Mouse (Mus musculus) midbrain, embryonic 16.5 days (tissue): ENCODE data around the gene Ppm1h. TPM values are rescaled to one million over a fixed set of nuclear protein-coding genes. Genes with fewer than 3 reads are reported as not detected.

Experiments used
- ATAC-seq: fragments of 200-750 bp; cut with Nextera tagmentation; 2 replicates; pipeline ENCODE4 v1.8.0; 2017; ENCODE audit warnings: moderate TSS enrichment
- H3K27ac ChIP-seq: fragments of 300-500 bp; sonication (generic); 2 replicates; pipeline ENCODE4 v1.5.1; 2014; ENCODE audit warnings: mild to moderate bottlenecking, low read length, mixed read lengths
- H3K27me3 ChIP-seq: fragments of 300-500 bp; sonication (generic); 2 replicates; pipeline ENCODE4 v1.6.1; 2014; ENCODE audit warnings: low read depth, low read length, mixed read lengths; ENCODE audit not compliant: control insufficient read depth, insufficient read depth
- H3K36me3 ChIP-seq: fragments of 300-500 bp; sonication (generic); 2 replicates; pipeline ENCODE4 v1.6.1; 2014; ENCODE audit warnings: mild to moderate bottlenecking, low read length, moderate library complexity, mixed read lengths; ENCODE audit not compliant: control insufficient read depth, insufficient read depth
- H3K4me1 ChIP-seq: fragments of 300-500 bp; sonication (generic); 2 replicates; pipeline ENCODE4 v1.6.1; 2014; ENCODE audit warnings: mild to moderate bottlenecking, low read length, mixed read lengths; ENCODE audit not compliant: control insufficient read depth, insufficient read depth
- H3K4me2 ChIP-seq: fragments of 300-500 bp; sonication (generic); 2 replicates; pipeline ENCODE4 v1.6.1; 2014; ENCODE audit warnings: mild to moderate bottlenecking, low read length, mixed read lengths
- H3K4me3 ChIP-seq: fragments of 300-500 bp; sonication (generic); 2 replicates; pipeline ENCODE4 v1.5.1; 2014; ENCODE audit warnings: low read depth, mild to moderate bottlenecking, low read length, moderate library complexity, mixed read lengths
- H3K9ac ChIP-seq: fragments of 300-500 bp; sonication (generic); 2 replicates; pipeline ENCODE4 v1.6.1; 2014; ENCODE audit warnings: low read depth, low read length, mixed read lengths
- H3K9me3 ChIP-seq: fragments of 300-500 bp; sonication (generic); replicated peaks from 2 replicates; pipeline ENCODE4 v1.6.1; 2014; ENCODE audit warnings: mild to moderate bottlenecking, low read length, mixed read lengths; ENCODE audit not compliant: control insufficient read depth, poor library complexity, severe bottlenecking
- WGBS: fragments of 180-500 bp; shearing (Covaris S2); extraction: QIAGEN DNeasy Blood & Tissue Kit; methylation state at CpG from one replicate; pipeline ENCODE4 v1.1.7; 2014; 5-methylcytosine and 5-hydroxymethylcytosine counted together
- microRNA counts: library from miRNA; unstranded; fragments of <30 nt; microRNA quantifications from one replicate; lab custom pipeline; 2016
- microRNA-seq: library from miRNA; unstranded; fragments of <30 nt; microRNA quantifications from one replicate; pipeline ENCODE4, GENCODE M21; 2017
- polyA plus RNA-seq: library from polyadenylated mRNA; unstranded; fragments of >200 nt; fragmentation: Nextera tagmentation; extraction: Ambion mirVana; gene quantifications from 2 replicates; pipeline ENCODE4 v1.2.1, GENCODE M21; 2015

Gene Ppm1h
- polyA plus RNA-seq, 1 experiment from 2014 or later = 25.2 TPM

- Histone ChIP-seq H3K36me3 (peaks cover 16% of the 10 kb centered on the region), H3K9me3 (no peaks in the 10 kb centered on the region), H3K27me3 (no peaks in the 10 kb centered on the region), H3K27ac (no peak overlapping the region; the same call in 1 of the 2 replicates), H3K4me3 (no peak overlapping the region), H3K4me2 (no peak overlapping the region), H3K9ac (no peak overlapping the region), H3K4me1 (peaks cover 4% of the 10 kb centered on the region)
- 84% methylated on average over 9 of the region's 9 CpGs for WGBS
- no peak for ATAC-seq
Observed at GRCm38 (mm10) chr10:122991053-122991452, 312.5 kb downstream of the Ppm1h start.

DNA sequence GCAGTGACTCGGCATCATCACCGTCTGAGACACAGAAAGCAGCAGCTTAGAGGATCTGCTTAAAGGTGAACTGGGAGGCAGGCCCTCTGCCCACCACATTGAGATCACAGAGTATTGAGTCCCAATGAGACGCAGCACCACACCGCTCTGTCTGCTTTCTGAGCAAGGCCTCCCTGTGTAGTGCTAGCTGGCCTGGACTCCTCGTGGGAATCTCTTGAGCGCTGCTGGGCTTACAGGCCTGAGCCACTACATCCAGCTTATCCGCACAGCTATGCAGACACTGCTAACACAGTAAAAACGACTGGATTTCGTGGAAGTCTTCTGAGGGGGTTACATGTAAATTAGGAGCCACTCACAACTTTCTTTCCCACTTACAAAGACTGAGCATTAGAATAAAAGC, 313.1 kb downstream of the Ppm1h start:
- no peak overlapping the region for H3K9ac ChIP-seq
- H3K9me3 ChIP-seq = no peaks in the 10 kb centered on the region
- peaks cover 4% of the 10 kb centered on the region for H3K4me1 ChIP-seq
- peaks cover 21% of the 10 kb centered on the region for H3K36me3 ChIP-seq
- no peak for ATAC-seq
- no peak overlapping the region for H3K4me2 ChIP-seq
- no peak overlapping the region for H3K27ac ChIP-seq
- no peak overlapping the region for H3K4me3 ChIP-seq
- WGBS = 83% methylated on average over 9 of the region's 9 CpGs
- H3K27me3 ChIP-seq = no peaks in the 10 kb centered on the region

DNA sequence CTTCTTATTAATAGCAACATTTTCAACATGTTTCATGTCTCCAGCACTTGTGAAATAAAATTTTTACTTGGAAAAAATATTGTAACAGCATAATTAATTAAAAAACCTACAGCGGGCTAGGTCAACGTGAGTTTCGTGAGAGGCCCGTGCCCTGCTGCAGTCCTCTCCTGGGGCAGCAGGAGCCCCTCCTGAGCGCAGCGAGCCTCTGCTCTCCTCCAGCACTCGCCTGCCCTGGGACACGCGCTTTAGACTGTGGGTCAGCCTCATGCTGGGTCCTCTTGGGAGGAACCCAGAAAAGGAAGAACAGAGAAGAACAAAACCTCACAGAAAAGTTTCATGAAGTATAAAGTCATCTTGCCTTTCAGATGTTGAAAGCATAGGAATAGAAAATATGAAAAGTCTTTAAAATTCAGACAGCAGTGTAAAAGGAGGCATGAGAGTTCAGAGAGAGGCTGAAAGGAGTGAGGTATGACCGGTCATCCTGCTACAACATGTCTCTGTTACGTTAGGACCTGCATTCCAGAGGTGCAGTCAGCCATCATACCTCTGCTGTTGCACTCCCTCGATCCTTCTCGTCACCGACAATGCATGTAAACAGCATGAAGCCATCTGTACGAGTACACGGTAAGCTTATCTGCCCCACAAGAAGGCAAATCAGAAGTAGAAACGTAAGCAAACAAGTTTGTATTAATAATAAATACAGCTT, 316.0 kb downstream of the Ppm1h start:
- H3K4me3 ChIP-seq = no peak overlapping the region
- peaks cover 40% of the 10 kb centered on the region for H3K36me3 ChIP-seq
- ATAC-seq = no peak
- H3K4me2 ChIP-seq = no peak overlapping the region
- H3K9ac ChIP-seq = no peak overlapping the region
- H3K9me3 ChIP-seq = no peaks in the 10 kb centered on the region
- H3K27ac ChIP-seq = no peak overlapping the region
- no peaks in the 10 kb centered on the region for H3K4me1 ChIP-seq
- 52% methylated on average over 17 of the region's 17 CpGs for WGBS
- no peaks in the 10 kb centered on the region for H3K27me3 ChIP-seq

MicroRNAs within 50 kb of the gene (microRNA counts, 519-probe panel; counts per million panel counts)
- 3,749 counts per million, percentile 97 among the panel's probes with 10 or more counts for microRNA mmu-let-7i (lab: Ali Mortazavi, UCI)

Small RNA genes lying within 50 kb of the gene (microRNA-seq; reads per million reads assigned to microRNA genes)
- gene Mir6412 = not detected
- not detected for gene Mir8104
- 34,103 reads per million, percentile 99 among the genes with 10 or more reads in this experiment for gene Mirlet7i

Other genes starting within 250 kb of the Ppm1h start
- 2.7 TPM in 2 replicates for gene Avpr1a, start 230.3 kb upstream of the Ppm1h start, polyA plus RNA-seq